Mouse (Mus musculus) thymus, adult 18-20 months (tissue): ENCODE data around the gene Magt1.
A peak's percentile ranks its signal among the peaks of the same experiment; 100 is the strongest.
"Not testable (repeated sequence)": the region's sequence is repeated elsewhere in the genome, so short reads cannot be mapped to it uniquely, and the experiment has no call there.

Source experiments
- DNase-seq, 2 experiments: peaks; one replicate each; pipeline ENCODE4 v3.0.0; 2022; ENCODE audit warnings: mixed read lengths in 2 of 2

The Magt1 gene

GRCm38 (mm10) chrX:106011465-106012159 lies at the start of gene Magt1:
Gene Magt1, minus strand, starts transcription at chrX:106011906.
- DNase-seq: peak; percentile 75 to 77

- DNase-seq: no peak
These were observed 36.5 kb upstream of the Magt1 start for GRCm38 (mm10) chrX:106048191-106048590.

GRCm38 (mm10) chrX:106045928-106046327 lies 34.2 kb upstream of the Magt1 start:
- no peak for DNase-seq

DNA sequence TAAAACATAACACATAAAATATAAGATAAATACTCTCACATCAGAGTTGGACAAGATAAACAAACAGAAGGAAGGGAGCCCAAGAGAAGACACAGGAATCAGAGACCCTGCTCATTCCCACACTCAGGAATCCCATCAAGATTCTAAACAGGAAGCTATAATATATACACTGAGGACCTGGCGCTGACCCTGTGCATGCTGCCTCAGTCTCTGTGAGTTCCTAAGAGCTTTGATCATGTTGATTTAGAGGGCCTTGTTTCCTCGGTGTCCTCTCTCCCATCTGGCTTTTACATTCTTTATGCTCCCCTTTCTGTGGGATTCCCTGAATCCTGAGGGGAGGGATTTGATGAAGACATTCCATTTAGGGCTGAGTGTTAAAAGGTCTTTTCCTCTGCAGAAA lies 33.7 kb upstream of the Magt1 start:
- no peak for DNase-seq

DNA sequence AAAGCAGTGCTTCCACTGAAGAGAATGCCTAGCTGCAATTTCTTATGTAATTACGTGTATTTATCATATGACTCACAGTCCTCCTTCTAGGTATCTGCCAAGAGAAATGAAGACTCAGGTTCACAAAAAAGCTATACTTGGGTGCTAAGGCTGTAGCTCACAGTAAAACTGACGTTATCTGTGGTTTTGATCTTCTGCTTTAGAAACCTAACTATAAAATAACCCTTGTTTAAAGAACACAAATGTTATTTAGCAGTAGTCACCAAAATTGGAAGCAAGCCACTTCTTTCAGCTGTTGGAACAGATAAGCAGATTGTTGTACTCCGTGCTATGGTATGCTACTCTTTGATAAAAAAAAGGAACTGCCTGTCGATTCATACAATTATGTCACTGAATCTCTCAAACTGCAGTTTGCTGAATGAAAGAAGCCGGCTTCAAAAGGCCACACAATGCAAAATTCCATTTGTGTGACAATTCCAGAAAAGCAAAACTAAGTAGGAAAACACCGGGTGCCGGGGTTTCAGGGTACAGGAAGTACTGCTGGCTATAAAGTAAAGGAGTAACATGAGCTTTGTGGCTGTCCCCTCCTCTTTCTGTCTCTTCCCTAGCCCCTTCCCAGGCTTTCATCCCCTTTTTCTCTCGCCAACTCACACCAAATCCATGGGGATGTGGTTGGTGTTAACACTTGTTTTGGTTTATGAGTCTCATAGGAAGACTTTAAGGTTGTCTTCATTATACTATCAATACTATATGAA lies 32.3 kb upstream of the Magt1 start:
- no peak for DNase-seq

DNA sequence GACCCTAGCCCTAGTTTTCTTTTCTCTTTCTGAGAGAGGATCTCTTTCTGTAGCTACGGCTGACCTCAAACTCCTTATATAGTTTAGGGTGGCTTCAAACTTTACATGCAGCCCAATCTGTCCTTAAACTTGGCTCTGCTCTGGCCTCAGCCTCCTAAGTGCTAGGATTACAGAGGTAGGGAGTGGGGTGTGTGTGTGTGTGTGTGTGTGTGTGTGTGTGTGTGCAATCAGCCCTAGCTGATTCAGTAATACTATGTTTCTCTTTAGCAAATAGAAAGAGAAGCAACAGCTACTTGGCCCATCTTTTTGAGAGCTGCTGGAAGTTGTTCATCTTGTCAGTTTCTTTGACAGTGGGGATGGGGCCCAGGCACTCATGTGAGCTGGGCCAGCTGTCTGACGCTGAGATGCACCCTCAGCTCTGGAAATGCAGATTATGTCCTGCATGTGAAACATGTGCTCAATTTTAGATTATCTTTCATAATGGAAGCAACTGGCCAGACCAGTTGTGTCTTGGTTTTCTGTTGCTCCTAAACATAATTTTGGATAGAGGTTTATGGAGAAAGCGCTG lies 25.6 kb upstream of the Magt1 start:
- no peak for DNase-seq

GRCm38 (mm10) chrX:106035727-106036126 lies 24.0 kb upstream of the Magt1 start:
- no peak for DNase-seq

DNA sequence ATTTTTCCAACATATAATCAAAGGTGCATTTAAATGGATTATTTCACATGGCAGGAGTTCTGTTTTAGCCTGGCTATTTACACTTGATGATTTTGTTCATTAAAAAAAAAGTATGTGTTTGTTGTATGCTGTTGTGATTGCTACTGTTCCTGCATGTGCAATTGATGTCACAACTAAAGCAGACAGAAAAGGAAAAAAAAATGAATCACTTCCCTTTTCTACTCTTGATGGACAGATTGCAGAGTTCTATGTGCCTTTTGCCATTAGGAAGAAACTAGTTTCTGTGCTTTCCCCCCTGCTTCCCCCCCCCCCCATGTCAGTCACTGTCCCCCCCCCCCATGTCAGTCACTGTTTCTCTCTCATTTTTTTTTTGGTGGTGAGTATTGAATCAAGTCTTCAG lies 19.4 kb upstream of the Magt1 start:
- DNase-seq: no peak

- DNase-seq: no peak
These were observed 18.5 kb upstream of the Magt1 start for GRCm38 (mm10) chrX:106030176-106030575.

GRCm38 (mm10) chrX:106027343-106027674 lies 15.6 kb upstream of the Magt1 start:
- no peak for DNase-seq

GRCm38 (mm10) chrX:106026418-106027342 lies 15.0 kb upstream of the Magt1 start, which contains the start of gene Atp7a:
Gene Atp7a, plus strand, starts transcription at chrX:106027276.
- peak; percentile 83 to 84 for DNase-seq

DNA sequence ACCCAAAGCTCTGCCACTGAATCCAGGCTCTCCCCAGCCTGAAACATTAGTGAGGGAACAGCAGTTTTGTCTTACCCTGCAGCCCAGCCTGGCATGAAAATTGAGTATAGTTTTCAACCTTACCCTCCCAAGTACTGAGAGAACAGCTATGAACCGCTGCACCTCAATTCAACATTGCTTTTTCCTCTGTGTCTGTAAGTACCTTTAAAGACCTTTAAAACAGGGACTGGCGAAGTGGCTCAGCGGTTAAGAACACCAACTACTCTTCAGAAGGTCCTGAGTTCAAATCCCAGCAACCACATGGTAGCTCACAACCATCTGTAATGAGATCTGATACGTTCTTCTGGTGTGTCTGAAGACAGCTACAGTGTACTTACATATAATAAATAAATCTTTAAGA lies 5.8 kb upstream of the Magt1 start:
- DNase-seq: no peak

DNA sequence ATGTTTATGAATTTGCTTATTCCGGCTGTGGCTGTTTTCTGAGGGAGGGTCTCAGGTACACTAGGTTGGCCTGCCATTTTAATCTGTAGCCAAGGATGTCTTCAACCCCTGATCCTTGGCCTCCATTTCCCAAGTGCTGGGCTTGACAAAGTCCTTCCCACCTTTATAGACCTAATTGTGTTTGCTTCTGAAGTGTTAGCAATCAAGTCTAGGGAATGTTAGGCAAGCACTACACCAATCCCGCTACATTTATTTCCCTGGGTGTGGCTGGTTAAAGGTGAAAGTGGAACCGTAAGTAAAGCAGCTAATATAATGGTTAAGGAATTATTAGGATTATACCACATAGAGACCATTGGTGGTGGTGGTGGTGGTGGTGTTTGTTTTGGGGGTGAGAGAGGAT lies 5.4 kb upstream of the Magt1 start:
- no peak for DNase-seq

- peak in 1 of 2 experiments; percentile 57 for DNase-seq
These were observed 4.0 kb upstream of the Magt1 start, which contains the start of gene Cox7b for GRCm38 (mm10) chrX:106015571-106016322. Gene Cox7b, plus strand, starts transcription at chrX:106015700.

- DNase-seq: not testable (repeated sequence)
These were observed 3.2 kb upstream of the Magt1 start for GRCm38 (mm10) chrX:106014741-106015377.

- DNase-seq: no peak
These were observed 1.5 kb upstream of the Magt1 start for GRCm38 (mm10) chrX:106013217-106013616.

DNA sequence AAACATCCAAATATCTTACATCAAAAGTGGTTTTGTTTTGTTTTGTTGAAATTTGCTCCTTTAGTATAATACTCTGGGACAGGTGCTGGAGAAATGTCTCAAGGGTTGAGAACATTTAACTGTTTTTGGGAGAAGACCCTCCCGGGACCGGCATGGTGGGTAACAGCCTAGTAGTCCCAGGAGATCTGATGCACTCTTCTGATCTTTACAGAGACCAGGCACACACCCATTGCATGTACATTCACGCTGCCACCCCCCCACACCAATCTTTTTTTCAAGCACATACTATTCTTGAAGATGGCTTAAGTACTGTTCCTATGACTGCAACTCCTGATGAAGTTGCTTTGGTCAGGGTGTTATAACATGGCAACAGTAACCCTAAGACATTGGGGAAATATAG lies 853 bp upstream of the Magt1 start:
- DNase-seq: no peak

DNA sequence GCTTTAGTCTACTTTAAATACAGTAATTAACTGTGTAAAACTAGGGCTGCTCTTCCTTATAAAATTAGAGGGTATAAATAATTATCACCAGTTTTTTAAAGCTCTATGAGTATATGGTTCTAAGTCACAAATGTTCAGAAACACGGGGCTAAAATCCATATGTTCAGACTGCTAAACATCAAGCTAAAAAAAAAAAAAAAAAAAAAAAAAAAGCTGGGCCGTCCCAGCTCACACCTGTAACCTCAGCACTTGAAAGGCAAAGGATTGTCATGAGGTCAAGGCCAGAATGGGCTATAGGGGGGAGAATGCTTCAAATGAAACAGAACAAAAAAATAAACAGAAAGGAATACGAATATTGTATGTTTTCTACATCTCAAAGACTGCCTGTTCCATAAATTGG lies 944 bp downstream of the Magt1 start:
- no peak for DNase-seq

- DNase-seq: no peak
These were observed 10.1 kb downstream of the Magt1 start for GRCm38 (mm10) chrX:106001605-106002004.

DNA sequence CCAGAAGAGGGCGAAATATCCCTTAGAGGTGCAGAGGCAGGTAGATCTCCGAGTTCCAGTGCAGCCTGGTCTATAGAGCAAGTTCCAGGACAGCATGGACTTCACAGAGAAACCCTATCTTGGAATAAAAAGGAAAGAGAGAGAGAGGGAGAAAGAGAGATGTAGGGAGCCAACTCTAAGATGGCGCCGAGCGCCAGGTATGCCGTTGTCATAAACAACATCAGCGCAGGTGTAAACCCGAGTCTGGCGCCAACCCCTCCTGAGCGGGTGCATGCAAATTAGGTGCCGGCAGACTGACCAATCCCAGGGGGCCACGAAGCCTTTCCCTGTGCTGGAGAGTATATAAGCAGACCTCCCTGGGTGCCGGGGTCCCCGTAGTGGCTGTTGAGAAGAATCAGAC lies 54.6 kb downstream of the Magt1 start:
- DNase-seq: not testable (repeated sequence)

- no peak for DNase-seq
These were observed 57.7 kb downstream of the Magt1 start for GRCm38 (mm10) chrX:105953999-105954398.

DNA sequence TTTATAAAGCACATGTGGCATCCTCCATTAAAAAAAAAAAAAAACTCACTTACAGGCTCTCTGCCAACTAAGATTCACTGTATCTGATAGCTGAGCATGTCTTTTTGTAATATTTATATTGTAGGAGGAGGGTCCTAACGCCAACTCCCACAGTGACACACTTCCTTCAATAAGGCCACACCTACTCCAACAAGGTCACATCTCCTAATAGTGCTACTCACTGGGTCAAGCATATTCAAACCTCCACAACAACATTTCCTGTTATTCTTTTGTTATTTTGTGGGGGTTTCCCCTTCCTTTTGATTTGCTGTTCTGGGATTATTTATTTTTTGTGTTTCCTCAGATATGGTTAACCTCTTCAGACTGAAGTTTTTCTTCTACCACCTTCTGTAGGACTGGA lies 65.3 kb downstream of the Magt1 start:
- DNase-seq: no peak
